Mouse (Mus musculus) C2C12 (cell line): Measurements from ENCODE around the gene Cdh22. TPM values are rescaled to one million over a fixed set of nuclear protein-coding genes. Genes with fewer than 3 reads are reported as not detected.

Source experiments
- H3K27me3 ChIP-seq: one replicate; pipeline ENCODE4 v1.6.1; 2011; ENCODE audit not compliant: control insufficient read depth, insufficient read depth, insufficient read length
- H3K36me3 ChIP-seq: one replicate; pipeline ENCODE4 v1.6.1; 2011; ENCODE audit not compliant: control insufficient read depth, insufficient read depth
- H3K4me3 ChIP-seq: one replicate; pipeline ENCODE4 v1.5.1; 2011; ENCODE audit warnings: mild to moderate bottlenecking, control low read depth; ENCODE audit not compliant: poor library complexity, insufficient read depth, severe bottlenecking
- H3K79me2 ChIP-seq: one replicate; pipeline ENCODE4 v1.6.1; 2011; ENCODE audit not compliant: control insufficient read depth, insufficient read depth
- H3K79me3 ChIP-seq: one replicate; pipeline ENCODE4 v1.6.1; 2011; ENCODE audit warnings: low read depth, control low read depth
- H3ac ChIP-seq: one replicate; pipeline ENCODE3; 2011; ENCODE audit warnings: low read depth; ENCODE audit not compliant: control insufficient read depth, insufficient read length
- CEBPB ChIP-seq: IDR thresholded peaks from one replicate; pipeline ENCODE4 v1.6.1; 2011; ENCODE audit warnings: low read depth, mild to moderate bottlenecking, control low read depth, moderate library complexity
- CTCF ChIP-seq: IDR thresholded peaks from one replicate; pipeline ENCODE4 v1.5.1; 2011; ENCODE audit not compliant: control insufficient read depth, insufficient read depth, insufficient read length
- FOSL1 ChIP-seq: IDR thresholded peaks from one replicate; pipeline ENCODE4 v1.8.0; 2011; ENCODE audit warnings: mild to moderate bottlenecking, low read length; ENCODE audit not compliant: poor library complexity, insufficient read depth, severe bottlenecking
- MAX ChIP-seq: IDR thresholded peaks from one replicate; pipeline ENCODE4 v1.6.1; 2011; ENCODE audit warnings: mild to moderate bottlenecking, control low read depth
- MYOD1 ChIP-seq: IDR thresholded peaks from one replicate; pipeline ENCODE4 v1.6.1; 2011; ENCODE audit warnings: low read depth; ENCODE audit not compliant: control insufficient read depth, insufficient read length
- MYOG ChIP-seq: IDR thresholded peaks from one replicate; pipeline ENCODE4 v1.6.1; 2011; ENCODE audit not compliant: control insufficient read depth, insufficient read length; ENCODE audit errors: extremely low read depth
- USF1 ChIP-seq: IDR thresholded peaks from one replicate; pipeline ENCODE4 v1.6.1; 2011; ENCODE audit warnings: low read depth, mild to moderate bottlenecking, control low read depth, moderate library complexity
- polyA plus RNA-seq: library from polyadenylated mRNA; unstranded; fragments of >200 nt; fragmentation: generic; extraction: Trizol; gene quantifications from one replicate; pipeline ENCODE4 v1.2.1, GENCODE M21; 2012; ENCODE audit warnings: missing spikeins

Cdh22 gene
- polyA plus RNA-seq, 1 experiment = 0.02 TPM

DNA sequence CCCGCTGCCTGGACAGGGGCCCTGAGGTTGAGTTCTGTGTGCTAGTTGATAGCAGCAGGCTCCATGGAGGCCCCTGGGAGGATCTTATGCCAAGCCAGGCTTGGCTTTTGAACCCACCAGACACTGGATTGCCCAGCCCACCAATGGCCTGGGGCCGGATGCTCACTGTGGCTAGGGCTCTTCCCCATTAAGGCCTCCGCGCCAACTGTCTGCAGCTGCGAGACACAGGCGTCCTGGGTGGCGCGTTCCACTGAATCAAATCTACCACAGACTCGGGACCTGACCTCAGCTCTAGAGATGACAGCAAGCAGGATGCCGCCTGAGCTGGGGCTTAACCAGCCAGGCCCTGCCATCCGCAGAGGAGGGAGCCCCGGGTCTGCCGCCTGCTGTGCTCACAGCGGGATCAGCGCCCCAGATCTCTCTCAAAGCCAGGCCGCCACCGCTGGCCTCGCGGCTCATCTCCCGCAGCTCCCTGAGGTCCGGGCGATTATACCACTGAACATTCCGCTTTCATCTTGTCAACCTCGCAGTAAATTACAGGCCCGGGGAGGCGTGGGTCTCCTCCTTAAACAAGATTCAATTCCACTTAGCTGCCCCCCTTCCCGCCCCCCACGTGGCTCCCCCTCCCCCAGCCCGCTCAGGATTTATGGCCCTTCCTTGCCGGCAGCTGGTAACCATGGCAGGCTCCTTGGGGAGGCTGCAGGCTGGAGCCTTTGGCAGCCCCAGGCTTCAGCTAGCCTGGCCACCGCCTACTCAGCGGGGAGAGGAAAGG, 39.1 kb downstream of the Cdh22 start:
- no peak overlapping the region for H3ac ChIP-seq
- H3K79me2 ChIP-seq = no peaks in the 10 kb centered on the region
- H3K27me3 ChIP-seq = peaks cover 82% of the 10 kb centered on the region
- no peak overlapping the region for H3K4me3 ChIP-seq
- TF ChIP-seq MAX (no peak), MYOD1 (no peak), MYOG (no peak), CEBPB (no peak), USF1 (no peak), FOSL1 (no peak), CTCF (no peak)
- H3K79me3 ChIP-seq = no peaks in the 10 kb centered on the region
- no peaks in the 10 kb centered on the region for H3K36me3 ChIP-seq

DNA sequence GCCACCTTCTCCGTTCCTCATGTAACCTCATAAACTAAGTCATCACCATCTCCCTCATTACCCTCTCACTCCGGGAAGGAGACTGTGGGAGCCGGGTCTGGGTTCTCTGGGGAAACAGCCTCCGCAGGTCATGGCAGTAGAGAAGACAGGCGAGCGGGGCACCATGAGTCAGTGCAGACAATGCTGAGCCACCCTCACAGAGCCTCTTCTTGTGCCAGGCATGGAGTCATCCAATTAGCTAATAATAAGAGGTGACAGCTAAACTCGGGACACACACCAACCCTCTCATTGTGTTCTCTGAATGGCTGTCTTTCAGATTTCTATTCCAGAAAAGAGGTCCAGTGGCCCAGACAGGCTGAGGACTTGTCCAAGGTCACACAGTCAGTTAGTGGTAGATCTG, 43.2 kb downstream of the Cdh22 start:
- Histone ChIP-seq H3K79me3 (no peaks in the 10 kb centered on the region), H3K36me3 (no peaks in the 10 kb centered on the region), H3K79me2 (no peaks in the 10 kb centered on the region), H3K27me3 (peaks cover 80% of the 10 kb centered on the region), H3K4me3 (no peak overlapping the region), H3ac (no peak overlapping the region)
- TF ChIP-seq CTCF = no peak
- TF ChIP-seq MYOD1 = no peak
- TF ChIP-seq USF1 = no peak
- no peak for TF ChIP-seq CEBPB
- no peak for TF ChIP-seq FOSL1
- no peak for TF ChIP-seq MYOG
- TF ChIP-seq MAX = no peak

DNA sequence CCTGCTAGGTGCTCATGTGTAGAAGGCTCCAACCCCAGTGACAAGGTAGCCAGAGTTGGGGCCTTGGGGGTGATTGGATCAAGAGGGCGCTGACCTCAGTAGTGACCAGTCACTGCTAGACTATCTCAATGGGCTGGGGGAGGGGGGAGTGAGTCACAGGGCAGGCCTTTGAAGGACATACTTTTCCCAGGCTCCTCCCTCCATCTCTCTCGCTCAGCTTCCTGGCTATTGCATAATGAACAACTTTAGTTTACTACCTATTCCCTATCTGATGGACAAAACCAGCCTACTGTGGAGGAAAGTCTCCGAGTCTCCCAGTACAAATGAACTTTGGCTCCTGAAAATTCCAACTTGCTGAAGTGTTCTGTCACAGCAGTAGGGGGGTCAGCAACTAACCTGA, 45.1 kb downstream of the Cdh22 start:
- Histone ChIP-seq H3K79me3 (no peaks in the 10 kb centered on the region), H3K4me3 (no peak overlapping the region), H3K79me2 (no peaks in the 10 kb centered on the region), H3K27me3 (peaks cover 70% of the 10 kb centered on the region), H3ac (no peak overlapping the region), H3K36me3 (no peaks in the 10 kb centered on the region)
- TF ChIP-seq CEBPB (peak; percentile 47), MYOG (no peak)

DNA sequence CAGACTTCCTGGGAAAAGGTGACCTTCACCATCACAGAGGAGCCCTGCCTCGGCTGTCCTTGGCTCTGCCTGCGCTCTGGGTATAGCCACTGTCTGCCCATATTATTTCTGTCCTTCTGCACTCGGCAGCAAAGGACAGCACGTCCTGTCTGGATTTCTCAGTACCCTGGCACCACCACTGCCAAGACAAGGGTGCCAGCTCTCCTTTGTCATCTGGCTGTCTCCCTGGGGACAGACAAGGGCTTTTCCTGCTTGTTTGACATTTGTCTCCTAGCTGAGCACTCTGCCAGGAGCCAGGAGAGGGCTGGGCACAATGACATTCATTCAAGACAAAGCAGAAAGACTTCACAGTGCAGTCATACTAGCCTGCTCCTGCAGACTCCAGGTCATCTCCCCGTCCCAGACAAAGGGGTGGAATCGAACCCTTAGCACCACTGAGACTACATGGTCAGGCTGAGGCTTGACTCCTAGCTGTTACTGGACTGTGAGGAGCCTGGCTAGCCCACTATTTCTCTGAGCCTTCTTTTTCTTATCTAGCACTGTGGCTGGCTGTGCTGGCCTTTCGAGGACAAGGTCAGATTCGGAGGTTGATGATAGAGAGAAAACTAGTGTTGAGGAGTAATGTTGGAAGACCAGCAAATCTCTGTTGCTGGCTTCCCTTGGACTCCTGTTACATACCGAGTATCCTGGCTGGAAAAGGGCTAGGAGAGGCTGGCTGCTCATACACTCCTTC, 46.8 kb downstream of the Cdh22 start:
- Histone ChIP-seq H3K4me3 (no peak overlapping the region), H3K79me2 (no peaks in the 10 kb centered on the region), H3K27me3 (peaks cover 71% of the 10 kb centered on the region), H3ac (no peak overlapping the region), H3K79me3 (no peaks in the 10 kb centered on the region), H3K36me3 (no peaks in the 10 kb centered on the region)
- TF ChIP-seq MYOG (no peak), MYOD1 (no peak), FOSL1 (no peak), CTCF (no peak), CEBPB (no peak), MAX (no peak), USF1 (no peak)

DNA sequence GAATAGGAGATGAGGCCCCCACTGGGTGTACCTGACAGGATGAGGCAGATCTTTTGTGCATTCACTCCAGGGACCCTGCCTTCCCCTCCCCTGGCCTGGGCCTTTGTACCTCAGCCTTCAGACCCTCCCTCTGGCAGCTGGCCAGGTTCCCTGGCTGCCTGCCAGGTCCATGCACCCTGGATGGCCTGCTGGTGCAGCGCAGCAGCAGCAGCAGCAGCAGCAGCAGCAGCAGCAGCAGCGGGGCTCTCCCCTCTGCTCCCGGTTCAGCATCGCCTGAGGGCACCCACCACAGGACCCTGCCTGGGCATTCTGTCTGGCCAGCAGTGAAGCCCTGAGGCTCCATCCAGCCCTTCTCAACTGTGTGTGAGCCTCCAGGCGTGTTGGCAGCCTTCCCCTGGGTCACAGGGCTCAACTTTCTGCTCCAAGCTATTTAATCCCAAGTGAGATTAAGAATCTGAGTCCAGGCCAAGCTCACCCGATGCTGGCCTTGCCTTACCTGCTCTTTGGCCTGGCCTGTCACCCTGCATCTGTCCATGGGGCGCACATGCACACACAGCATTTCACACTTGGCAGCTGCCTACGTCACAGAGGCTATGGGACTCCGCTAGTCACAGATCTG, 50.5 kb downstream of the Cdh22 start:
- H3K79me3 ChIP-seq = no peaks in the 10 kb centered on the region
- no peak overlapping the region for H3ac ChIP-seq
- H3K79me2 ChIP-seq = no peaks in the 10 kb centered on the region
- no peak overlapping the region for H3K4me3 ChIP-seq
- no peak for TF ChIP-seq MYOD1
- no peak for TF ChIP-seq CTCF
- no peak for TF ChIP-seq MYOG
- TF ChIP-seq FOSL1 = no peak
- no peak for TF ChIP-seq MAX
- TF ChIP-seq CEBPB = no peak
- TF ChIP-seq USF1 = no peak
- peaks cover 77% of the 10 kb centered on the region for H3K27me3 ChIP-seq
- no peaks in the 10 kb centered on the region for H3K36me3 ChIP-seq
